Mouse (Mus musculus) intestine, embryonic 14.5 days (tissue): ENCODE data around the gene Arhgap44. TPM values are rescaled to one million over a fixed set of nuclear protein-coding genes. Genes with fewer than 3 reads are reported as not detected.

ENCODE experiments used
- ATAC-seq: fragments of 200-750 bp; cut with Nextera tagmentation; replicated peaks from 2 replicates; pipeline ENCODE4 v1.8.0; 2017; ENCODE audit warnings: low read depth, moderate number of reproducible peaks, moderate TSS enrichment, moderate library complexity; ENCODE audit not compliant: low FRiP score, low TSS enrichment
- DNase-seq: peaks from one replicate; pipeline ENCODE4 v3.0.0-alpha.2; 2018; ENCODE audit warnings: low spot score
- H3K27ac ChIP-seq: fragments of 300-500 bp; sonication (generic); 2 replicates; pipeline ENCODE4 v1.5.1; 2014; ENCODE audit warnings: low read depth, mild to moderate bottlenecking, control low read depth
- H3K27me3 ChIP-seq: fragments of 300-500 bp; sonication (generic); replicated peaks from 2 replicates; pipeline ENCODE4 v1.6.1; 2014; ENCODE audit warnings: low read length, control low read depth; ENCODE audit not compliant: control insufficient read depth, insufficient read depth
- H3K36me3 ChIP-seq: fragments of 300-500 bp; sonication (generic); 2 replicates; pipeline ENCODE4 v1.6.1; 2014; ENCODE audit warnings: low read length, control low read depth; ENCODE audit not compliant: control insufficient read depth, insufficient read depth
- H3K4me1 ChIP-seq: fragments of 300-500 bp; sonication (generic); replicated peaks from 2 replicates; pipeline ENCODE4 v1.6.1; 2014; ENCODE audit warnings: low read length, control low read depth, mixed read lengths; ENCODE audit not compliant: control insufficient read depth, insufficient read depth
- H3K4me2 ChIP-seq: fragments of 300-500 bp; sonication (generic); 2 replicates; pipeline ENCODE4 v1.6.1; 2014; ENCODE audit warnings: low read length
- H3K4me3 ChIP-seq: fragments of 300-500 bp; sonication (generic); 2 replicates; pipeline ENCODE4 v1.5.1; 2014; ENCODE audit warnings: low read depth, low read length, control low read depth, mixed read lengths
- H3K9ac ChIP-seq: fragments of 300-500 bp; sonication (generic); 2 replicates; pipeline ENCODE4 v1.6.1; 2014; ENCODE audit warnings: mild to moderate bottlenecking, low read length
- H3K9me3 ChIP-seq: fragments of 300-500 bp; sonication (generic); 2 replicates; pipeline ENCODE4 v1.6.1; 2016; ENCODE audit warnings: low read length, control low read depth; ENCODE audit not compliant: control insufficient read depth
- WGBS: fragments of 180-500 bp; shearing (Covaris S2); extraction: QIAGEN DNeasy Blood & Tissue Kit; methylation state at CpG from one replicate; pipeline ENCODE4 v1.1.7; 2014; 5-methylcytosine and 5-hydroxymethylcytosine counted together
- microRNA-seq: library from miRNA; unstranded; fragments of <30 nt; microRNA quantifications from one replicate; pipeline ENCODE4, GENCODE M21; 2016
- polyA plus RNA-seq: library from polyadenylated mRNA; unstranded; fragments of >200 nt; fragmentation: Nextera tagmentation; extraction: Ambion mirVana; gene quantifications from 2 replicates; pipeline ENCODE4 v1.2.1, GENCODE M21; 2014

The Arhgap44 gene
- polyA plus RNA-seq, 1 experiment from 2014 or later: 6.2 TPM

- no peaks in the 10 kb centered on the region for H3K9me3 ChIP-seq
- 38% methylated on average over 4 of the region's 4 CpGs for WGBS
- H3K4me1 ChIP-seq: no peaks in the 10 kb centered on the region
- H3K36me3 ChIP-seq: no peaks in the 10 kb centered on the region
- no peak for DNase-seq
- ATAC-seq: peak; percentile 32; the same call in 1 of the 2 replicates
- peak overlapping the region; percentile 47 for H3K27ac ChIP-seq
- H3K9ac ChIP-seq: no peak overlapping the region
- no peaks in the 10 kb centered on the region for H3K27me3 ChIP-seq
- H3K4me3 ChIP-seq: no peak overlapping the region; the same call in 1 of the 2 replicates
- no peak overlapping the region for H3K4me2 ChIP-seq
Observed at GRCm38 (mm10) chr11:64968939-64969342, 193.8 kb downstream of the Arhgap44 start.

GRCm38 (mm10) chr11:64968507-64968906 is 194.3 kb downstream of the Arhgap44 start:
- WGBS: 5% methylated on average over 3 of the region's 3 CpGs
- no peak overlapping the region for H3K9ac ChIP-seq
- peak; percentile 89 for ATAC-seq

DNA sequence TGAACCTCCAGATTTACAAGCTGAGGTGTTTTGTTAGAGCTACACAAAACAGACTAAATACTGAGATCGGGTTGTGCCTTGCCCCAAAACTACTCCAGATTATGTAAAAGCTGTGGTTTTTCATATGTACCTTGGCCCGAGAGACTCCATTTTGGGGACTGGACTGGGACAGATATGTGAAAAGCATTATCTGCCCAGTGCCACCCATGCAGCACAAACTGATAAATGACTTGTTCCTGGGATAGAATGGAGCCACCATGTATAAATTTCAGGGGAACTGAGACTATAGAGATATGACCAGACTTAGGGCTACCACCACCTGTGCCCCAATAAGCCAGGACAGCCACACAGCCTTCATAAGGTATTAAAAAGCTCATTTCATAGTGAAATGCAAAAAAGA is 200.1 kb downstream of the Arhgap44 start:
- WGBS: 92% methylated on average over 2 of the region's 2 CpGs
- Histone ChIP-seq H3K27me3 (no peaks in the 10 kb centered on the region), H3K9me3 (no peaks in the 10 kb centered on the region), H3K4me2 (no peak overlapping the region), H3K4me3 (no peak overlapping the region), H3K4me1 (peaks cover 3% of the 10 kb centered on the region), H3K27ac (no peak overlapping the region), H3K36me3 (no peaks in the 10 kb centered on the region), H3K9ac (no peak overlapping the region)
- DNase-seq (no peak), ATAC-seq (no peak)

More at GRCm38 (mm10) chr11:64968507-64968906, 194.3 kb downstream of the Arhgap44 start:
- Histone ChIP-seq H3K9me3 (no peaks in the 10 kb centered on the region), H3K4me2 (no peak overlapping the region), H3K27me3 (no peaks in the 10 kb centered on the region), H3K4me3 (no peak overlapping the region), H3K36me3 (no peaks in the 10 kb centered on the region), H3K4me1 (no peaks in the 10 kb centered on the region), H3K27ac (no peak overlapping the region)
- peak; percentile 89 for DNase-seq

DNA sequence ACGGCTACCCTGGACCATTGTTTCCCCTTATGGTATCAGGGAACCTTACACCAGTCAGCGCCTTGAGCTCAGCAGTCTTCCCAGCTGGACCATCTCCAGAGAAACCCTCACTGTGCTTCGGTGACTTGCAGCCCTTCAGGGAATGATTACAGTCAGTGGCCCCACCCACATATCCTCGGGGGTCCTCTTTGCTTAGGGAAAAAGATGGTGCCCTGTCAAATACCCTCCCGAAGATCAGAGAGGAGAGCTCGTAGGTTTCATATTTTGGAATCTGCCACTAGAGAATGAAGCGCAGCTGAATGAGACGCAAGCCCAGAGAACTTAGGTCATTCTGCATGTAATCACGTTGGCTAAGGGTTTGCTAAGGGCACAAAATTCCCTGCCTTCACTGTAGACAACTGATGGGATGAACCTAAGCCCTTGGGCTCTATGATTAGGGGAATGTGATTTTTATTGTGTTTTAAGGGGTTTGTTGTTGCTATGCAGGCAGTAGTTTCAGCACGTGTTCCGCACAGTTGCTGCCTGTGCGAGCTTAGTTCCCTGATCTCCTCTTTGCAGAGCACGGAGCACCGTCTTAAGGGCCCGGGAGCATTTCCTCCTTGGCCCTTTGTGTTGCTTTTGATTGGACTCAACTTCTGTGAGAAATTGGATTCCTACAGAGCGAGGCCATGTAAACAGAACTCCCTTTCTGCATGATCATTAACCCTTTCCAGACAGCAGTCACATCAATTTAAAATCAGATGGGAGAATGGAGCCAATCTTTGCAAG is 205.6 kb downstream of the Arhgap44 start:
- H3K9me3 ChIP-seq: no peaks in the 10 kb centered on the region
- peak overlapping the region; percentile 43; the same call in 1 of the 2 replicates for H3K27ac ChIP-seq
- peak overlapping the region; percentile 16; the same call in 1 of the 2 replicates for H3K4me3 ChIP-seq
- H3K4me2 ChIP-seq: peak overlapping the region; percentile 48
- peaks cover 10% of the 10 kb centered on the region for H3K4me1 ChIP-seq
- H3K9ac ChIP-seq: peak overlapping the region; percentile 1; the same call in 1 of the 2 replicates
- 5% methylated on average over 16 of the region's 16 CpGs for WGBS
- no peaks in the 10 kb centered on the region for H3K36me3 ChIP-seq
- peak; percentile 67 for DNase-seq
- H3K27me3 ChIP-seq: no peaks in the 10 kb centered on the region
- peak; percentile 50; the same call in 1 of the 2 replicates for ATAC-seq

Small RNA genes lying within 50 kb of the gene (microRNA-seq; reads per million reads assigned to microRNA genes)
- gene Gm25991: not detected

Other genes with a start within 250 kb of the Arhgap44 start
- 31.5 and 32.9 TPM in 2 replicates for gene Elac2, start 183.9 kb downstream of the Arhgap44 start, polyA plus RNA-seq
- gene 1700086D15Rik, start 3.1 kb downstream of the Arhgap44 start, polyA plus RNA-seq: not detected in 2 replicates
- gene Myocd, start 107.0 kb upstream of the Arhgap44 start, polyA plus RNA-seq: 42.5 and 53.5 TPM in 2 replicates